Mouse (Mus musculus) forebrain, embryonic 12.5 days (tissue): Measurements from ENCODE around the gene Mpp1. TPM values are rescaled to one million over a fixed set of nuclear protein-coding genes. Genes with fewer than 3 reads are reported as not detected.

Experiments
- ATAC-seq: fragments of 200-750 bp; cut with Nextera tagmentation; 2 replicates; pipeline ENCODE4 v1.8.0; 2017; ENCODE audit warnings: moderate TSS enrichment; ENCODE audit not compliant: low FRiP score
- H3K27ac ChIP-seq: fragments of 300-500 bp; sonication (generic); 2 replicates; pipeline ENCODE4 v1.5.1; 2016; ENCODE audit warnings: mild to moderate bottlenecking
- H3K27me3 ChIP-seq: fragments of 300-500 bp; sonication (generic); 2 replicates; pipeline ENCODE4 v1.6.1; 2016; ENCODE audit warnings: mild to moderate bottlenecking
- H3K36me3 ChIP-seq: fragments of 300-500 bp; sonication (generic); replicated peaks from 2 replicates; pipeline ENCODE4 v1.6.1; 2016; ENCODE audit warnings: mild to moderate bottlenecking
- H3K4me1 ChIP-seq: fragments of 300-500 bp; sonication (generic); 2 replicates; pipeline ENCODE4 v1.6.1; 2016
- H3K4me2 ChIP-seq: fragments of 300-500 bp; sonication (generic); 2 replicates; pipeline ENCODE4 v1.6.1; 2016; ENCODE audit warnings: mild to moderate bottlenecking, moderate library complexity
- H3K4me3 ChIP-seq: fragments of 300-500 bp; sonication (generic); replicated peaks from 2 replicates; pipeline ENCODE4 v1.5.1; 2016; ENCODE audit warnings: mild to moderate bottlenecking
- H3K9ac ChIP-seq: fragments of 300-500 bp; sonication (generic); 2 replicates; pipeline ENCODE4 v1.6.1; 2016; ENCODE audit warnings: mild to moderate bottlenecking
- H3K9me3 ChIP-seq: fragments of 300-500 bp; sonication (generic); 2 replicates; pipeline ENCODE4 v1.6.1; 2016
- WGBS: fragments of 180-500 bp; shearing (Covaris S2); methylation state at CpG from one replicate; pipeline ENCODE4 v1.1.7; 2016; 5-methylcytosine and 5-hydroxymethylcytosine counted together
- polyA plus RNA-seq: library from polyadenylated mRNA; unstranded; fragments of >200 nt; fragmentation: Nextera tagmentation; extraction: Ambion mirVana; gene quantifications from 2 replicates; pipeline ENCODE4 v1.2.1, GENCODE M21; 2016

The Mpp1 gene
- polyA plus RNA-seq, 1 experiment from 2014 or later = 20.7 TPM

DNA sequence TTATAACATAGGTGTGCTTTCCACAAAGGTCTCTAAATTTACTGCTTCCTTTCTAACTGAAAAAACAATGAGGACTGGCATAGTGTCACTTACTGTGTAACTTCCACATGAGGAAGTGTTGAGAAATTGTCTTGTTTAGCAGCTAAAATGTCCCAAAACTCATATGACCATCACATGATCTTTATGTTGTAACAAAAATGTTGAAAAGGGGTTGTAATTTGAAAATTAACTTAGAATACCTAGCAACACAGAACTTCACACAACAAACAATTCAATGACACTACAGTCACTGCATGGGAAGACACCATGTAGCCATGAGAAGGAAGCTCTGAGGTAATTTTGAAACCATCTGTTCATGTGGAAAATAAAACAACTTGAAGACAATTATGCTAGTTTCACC lies 3.9 kb downstream of the Mpp1 start:
- Histone ChIP-seq H3K9me3 (no peaks in the 10 kb centered on the region), H3K4me2 (no peak overlapping the region), H3K9ac (no peak overlapping the region), H3K27ac (no peak overlapping the region), H3K27me3 (no peaks in the 10 kb centered on the region), H3K4me3 (no peak overlapping the region), H3K4me1 (no peaks in the 10 kb centered on the region), H3K36me3 (no peaks in the 10 kb centered on the region)
- ATAC-seq = no peak

DNA sequence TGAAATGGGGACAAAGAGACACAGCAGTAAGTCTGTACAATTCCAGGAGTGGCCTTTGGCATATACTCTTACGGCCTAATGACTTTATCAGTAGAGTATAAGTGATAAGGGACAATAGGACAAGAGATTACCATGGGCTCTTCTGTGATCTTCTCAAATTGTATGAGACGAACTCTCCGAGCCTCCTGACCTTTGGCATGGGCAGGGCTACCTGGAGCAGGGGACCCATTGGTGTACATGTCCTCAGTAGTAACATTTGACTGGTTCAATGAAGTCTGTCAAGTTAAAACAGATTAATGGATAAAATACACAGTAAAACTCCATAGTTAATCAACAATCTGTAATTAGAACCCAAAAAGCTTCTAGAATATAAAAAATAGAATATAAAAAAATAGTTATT lies 5.2 kb downstream of the Mpp1 start:
- Histone ChIP-seq H3K27me3 (no peaks in the 10 kb centered on the region), H3K27ac (no peak overlapping the region), H3K9me3 (no peaks in the 10 kb centered on the region), H3K36me3 (no peaks in the 10 kb centered on the region), H3K4me1 (no peaks in the 10 kb centered on the region), H3K9ac (no peak overlapping the region), H3K4me3 (no peak overlapping the region), H3K4me2 (no peak overlapping the region)
- no peak for ATAC-seq
- 86% methylated on average over 3 of the region's 3 CpGs for WGBS

DNA sequence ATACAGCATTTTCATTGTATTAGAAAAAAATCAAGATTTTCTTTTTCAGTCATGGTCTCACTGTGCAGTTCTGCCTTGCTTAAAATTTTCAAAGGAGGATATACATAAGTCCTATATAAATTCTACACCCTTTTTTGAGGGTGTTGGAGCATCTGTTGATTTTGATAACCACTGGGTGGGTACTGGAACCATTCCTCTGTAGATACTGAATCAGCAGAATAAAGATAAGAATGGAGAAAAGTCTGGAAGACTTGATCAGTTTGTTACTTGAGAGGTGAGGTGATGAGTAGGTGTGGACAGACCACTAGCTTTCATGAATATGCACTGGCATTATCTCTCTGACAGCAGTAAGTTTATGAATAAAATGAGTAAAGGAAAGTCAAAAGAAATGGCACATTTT lies 15.3 kb downstream of the Mpp1 start:
- Histone ChIP-seq H3K36me3 (peaks cover 1% of the 10 kb centered on the region; the same call in 1 of the 2 replicates), H3K27me3 (no peaks in the 10 kb centered on the region), H3K4me1 (no peaks in the 10 kb centered on the region), H3K4me3 (no peak overlapping the region), H3K27ac (no peak overlapping the region), H3K9me3 (no peaks in the 10 kb centered on the region), H3K4me2 (no peak overlapping the region), H3K9ac (no peak overlapping the region)
- no peak for ATAC-seq

DNA sequence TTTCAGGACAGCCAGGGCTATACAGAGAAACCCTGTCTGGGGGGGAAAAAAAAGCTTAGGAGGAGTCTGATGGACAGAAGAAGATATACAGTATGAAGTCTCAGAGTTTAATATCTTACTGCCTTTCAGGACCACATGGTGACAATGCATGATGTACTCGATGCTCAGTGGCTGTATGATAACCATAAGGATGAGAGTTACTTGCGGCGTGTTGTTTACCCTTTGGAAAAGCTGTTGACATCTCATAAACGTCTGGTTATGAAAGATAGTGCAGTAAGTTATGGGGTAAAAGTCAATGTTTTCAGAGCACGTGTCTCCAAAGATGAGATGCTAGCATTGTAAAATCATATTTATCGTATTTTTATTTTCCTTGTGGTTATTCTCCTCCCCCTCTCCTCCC lies 28.5 kb downstream of the Mpp1 start:
- Histone ChIP-seq H3K4me1 (no peaks in the 10 kb centered on the region), H3K4me3 (no peak overlapping the region), H3K4me2 (no peak overlapping the region), H3K9me3 (no peaks in the 10 kb centered on the region), H3K9ac (no peak overlapping the region), H3K27ac (no peak overlapping the region), H3K36me3 (peaks cover 39% of the 10 kb centered on the region), H3K27me3 (no peaks in the 10 kb centered on the region)
- 87% methylated on average over 6 of the region's 6 CpGs for WGBS
- ATAC-seq = no peak

DNA sequence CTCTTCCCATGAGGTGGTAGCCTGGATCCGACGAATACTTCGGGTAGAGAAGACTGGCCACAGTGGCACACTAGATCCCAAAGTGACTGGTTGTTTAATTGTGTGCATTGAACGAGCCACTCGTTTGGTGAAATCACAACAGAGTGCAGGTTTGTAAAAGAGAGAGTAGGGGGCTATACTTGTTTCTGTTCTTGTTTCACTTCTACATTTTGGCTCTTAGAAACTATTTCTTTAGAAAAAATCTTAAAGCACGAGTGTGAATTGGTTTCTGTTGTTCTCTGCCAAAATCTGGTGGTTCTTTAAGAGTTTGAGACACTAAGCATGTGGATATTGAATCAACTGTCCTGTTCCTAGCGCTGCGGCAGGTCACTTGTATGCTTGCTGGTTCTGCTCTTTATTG lies 32.0 kb downstream of the Mpp1 start:
- no peaks in the 10 kb centered on the region for H3K4me1 ChIP-seq
- no peaks in the 10 kb centered on the region for H3K27me3 ChIP-seq
- H3K36me3 ChIP-seq = peaks cover 15% of the 10 kb centered on the region; the same call in 1 of the 2 replicates
- ATAC-seq = no peak
- WGBS = 85% methylated on average over 8 of the region's 8 CpGs
- H3K9me3 ChIP-seq = no peaks in the 10 kb centered on the region
- H3K4me3 ChIP-seq = no peak overlapping the region
- no peak overlapping the region for H3K27ac ChIP-seq
- no peak overlapping the region for H3K9ac ChIP-seq
- H3K4me2 ChIP-seq = no peak overlapping the region

- H3K4me2 ChIP-seq = peak overlapping the region; percentile 52
- peak overlapping the region; percentile 59 for H3K27ac ChIP-seq
- H3K27me3 ChIP-seq = no peaks in the 10 kb centered on the region
- no peak; the same call in 1 of the 2 replicates for ATAC-seq
- no peaks in the 10 kb centered on the region for H3K9me3 ChIP-seq
- peak overlapping the region; percentile 54 for H3K4me3 ChIP-seq
- H3K36me3 ChIP-seq = peaks cover 5% of the 10 kb centered on the region; the same call in 1 of the 2 replicates
- H3K4me1 ChIP-seq = no peaks in the 10 kb centered on the region
- H3K9ac ChIP-seq = peak overlapping the region; percentile 63
- 18% methylated on average over 23 of the region's 23 CpGs for WGBS
Observed at GRCm38 (mm10) chrX:75096163-75096770, 34.5 kb downstream of the Mpp1 start.

DNA sequence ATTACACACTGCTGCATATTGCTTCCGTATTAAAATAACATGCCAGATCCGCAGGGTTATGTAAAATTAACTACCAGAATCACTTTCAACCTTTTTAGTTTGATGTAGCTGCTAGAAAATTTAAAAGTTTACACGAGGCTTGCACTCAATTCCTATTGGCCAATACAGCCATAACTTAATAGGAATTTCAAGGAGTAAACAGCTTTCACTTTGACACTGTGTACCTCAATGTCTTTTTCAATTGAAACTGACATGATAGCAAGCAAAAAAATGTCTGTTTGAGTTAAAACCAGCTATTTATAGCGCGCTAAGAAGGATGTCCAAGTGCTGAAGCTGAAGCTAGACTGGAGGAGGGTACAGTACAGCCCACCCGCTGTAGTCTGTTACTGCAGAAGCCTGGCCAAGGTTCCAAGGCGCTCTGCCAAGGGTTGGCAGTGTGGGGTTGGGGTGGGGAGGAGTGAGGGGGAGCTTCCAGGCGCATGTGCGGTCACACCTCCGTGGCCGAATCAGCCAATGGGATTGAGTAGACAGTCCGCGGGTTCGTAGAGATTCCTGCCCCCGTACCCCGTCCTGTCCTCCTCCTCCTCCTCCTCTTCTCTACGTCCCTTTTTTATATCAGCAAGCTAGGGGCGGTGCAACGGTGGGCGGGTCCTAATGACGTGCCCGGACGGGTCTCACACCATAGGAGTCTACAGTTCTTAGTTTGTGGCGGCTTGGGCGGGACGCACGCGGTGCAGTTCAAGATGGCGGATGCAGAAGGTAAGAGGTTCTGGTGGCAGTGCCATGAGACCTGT lies 35.2 kb downstream of the Mpp1 start, which contains the start of gene Dkc1:
TSS of gene Dkc1 (plus strand) at position 486 of the 794 bp plus-strand sequence.
- no peaks in the 10 kb centered on the region for H3K27me3 ChIP-seq
- ATAC-seq = peak; percentile 100
- H3K9me3 ChIP-seq = no peaks in the 10 kb centered on the region
- peak within 1 kb of the TSS; percentile 54 for H3K4me3 ChIP-seq
- peak within 1 kb of the TSS; percentile 52 for H3K4me2 ChIP-seq
- H3K4me1 ChIP-seq = no peaks in the 10 kb centered on the region
- peak within 1 kb of the TSS; percentile 63 for H3K9ac ChIP-seq
- WGBS = 21% methylated on average over 29 of the region's 29 CpGs
- peak within 1 kb of the TSS; percentile 59 for H3K27ac ChIP-seq
- no peaks in the 10 kb centered on the region; the same call in 1 of the 2 replicates for H3K36me3 ChIP-seq

- Histone ChIP-seq H3K27me3 (no peaks in the 10 kb centered on the region), H3K36me3 (no peaks in the 10 kb centered on the region), H3K9me3 (no peaks in the 10 kb centered on the region), H3K27ac (no peak overlapping the region), H3K4me1 (no peaks in the 10 kb centered on the region; the same call in 1 of the 2 replicates), H3K9ac (no peak overlapping the region), H3K4me2 (no peak overlapping the region), H3K4me3 (no peak overlapping the region)
- WGBS = 27% methylated on average over 1 of the region's 1 CpGs
- ATAC-seq = no peak
Observed at GRCm38 (mm10) chrX:75085654-75086053, 45.2 kb downstream of the Mpp1 start.

DNA sequence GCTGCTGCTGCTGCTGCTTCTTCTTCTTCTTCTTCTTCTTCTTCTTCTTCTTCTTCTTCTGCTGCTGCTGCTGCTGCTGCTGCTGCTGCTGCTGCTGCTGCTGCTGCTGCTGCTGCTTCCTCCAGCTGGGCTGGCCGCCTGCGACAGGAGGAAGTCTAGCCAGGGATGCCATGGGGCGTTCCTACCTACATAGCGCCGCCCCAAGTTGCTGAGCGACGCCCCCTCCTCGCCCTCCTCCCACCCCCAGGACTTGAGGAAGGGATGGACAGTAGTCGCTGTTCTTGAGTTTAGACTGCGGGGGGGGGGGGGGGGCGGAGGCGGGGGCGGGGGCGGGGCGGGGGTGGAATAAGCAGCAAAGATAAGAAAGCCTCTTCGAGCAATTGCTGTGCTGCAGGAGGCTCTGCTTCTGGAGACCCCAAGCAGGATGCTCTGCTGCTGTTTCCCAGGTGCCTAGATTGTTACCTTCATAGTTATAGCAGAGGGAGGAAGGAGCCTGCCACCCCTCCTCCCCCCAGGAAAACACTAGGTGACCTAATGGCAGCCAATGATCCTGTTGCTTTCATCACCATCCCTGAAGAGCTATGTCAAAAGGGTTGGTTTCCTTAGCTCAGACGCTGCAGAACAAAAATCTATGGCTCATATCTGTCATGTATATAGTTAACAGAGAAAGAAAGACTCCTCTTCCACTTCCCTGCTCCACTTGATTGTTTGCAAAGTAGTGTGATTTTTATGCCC lies 45.9 kb downstream of the Mpp1 start, which contains the start of gene Gab3:
TSS of gene Gab3 (minus strand) at position 685 of the 735 bp plus-strand sequence.
- ATAC-seq = peak; percentile 90
- H3K36me3 ChIP-seq = no peaks in the 10 kb centered on the region
- no peaks in the 10 kb centered on the region for H3K9me3 ChIP-seq
- H3K27ac ChIP-seq = no peak within 1 kb of the TSS
- H3K9ac ChIP-seq = peak within 1 kb of the TSS; percentile 44; the same call in 1 of the 2 replicates
- 20% methylated on average over 4 of the region's 17 CpGs for WGBS
- H3K4me3 ChIP-seq = peak within 1 kb of the TSS; percentile 45
- H3K4me2 ChIP-seq = peak within 1 kb of the TSS; percentile 54
- no peaks in the 10 kb centered on the region; the same call in 1 of the 2 replicates for H3K4me1 ChIP-seq
- H3K27me3 ChIP-seq = no peaks in the 10 kb centered on the region

- peak overlapping the region; percentile 54 for H3K4me2 ChIP-seq
- no peaks in the 10 kb centered on the region for H3K9me3 ChIP-seq
- H3K27me3 ChIP-seq = no peaks in the 10 kb centered on the region
- no peaks in the 10 kb centered on the region; the same call in 1 of the 2 replicates for H3K4me1 ChIP-seq
- WGBS = 26% methylated on average over 24 of the region's 26 CpGs
- H3K27ac ChIP-seq = no peak overlapping the region
- H3K36me3 ChIP-seq = no peaks in the 10 kb centered on the region
- peak overlapping the region; percentile 44; the same call in 1 of the 2 replicates for H3K9ac ChIP-seq
- peak overlapping the region; percentile 45 for H3K4me3 ChIP-seq
- ATAC-seq = peak; percentile 77; the same call in 1 of the 2 replicates
Observed at GRCm38 (mm10) chrX:75083982-75084773, 46.6 kb downstream of the Mpp1 start.

DNA sequence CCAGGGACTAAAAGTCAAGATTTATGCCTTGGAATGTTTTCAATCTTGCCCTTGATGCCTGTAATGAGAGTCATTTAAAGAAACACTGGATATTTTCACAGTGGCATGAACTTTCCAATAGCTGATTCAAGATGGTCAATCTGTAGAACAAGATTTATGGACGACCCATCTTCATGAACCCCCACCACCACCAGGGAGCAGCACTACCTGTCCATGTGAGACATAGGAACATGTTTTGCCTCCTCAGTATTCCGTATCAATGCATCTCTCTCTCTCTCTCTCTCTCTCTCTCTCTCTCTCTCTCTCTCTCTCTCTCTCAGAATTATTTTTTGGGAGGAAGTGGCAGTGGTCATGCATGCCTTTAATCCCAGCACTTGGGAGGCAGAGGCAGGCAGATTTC lies 48.5 kb downstream of the Mpp1 start:
- Histone ChIP-seq H3K27ac (no peak overlapping the region), H3K4me3 (no peak overlapping the region), H3K27me3 (no peaks in the 10 kb centered on the region), H3K9me3 (no peaks in the 10 kb centered on the region), H3K36me3 (no peaks in the 10 kb centered on the region), H3K9ac (no peak overlapping the region), H3K4me1 (no peaks in the 10 kb centered on the region; the same call in 1 of the 2 replicates), H3K4me2 (no peak overlapping the region)
- no peak for ATAC-seq
- WGBS = 68% methylated on average over 2 of the region's 2 CpGs
